Mouse (Mus musculus): ENCODE measurements at regions not wholly inside any gene's neighbourhood (a gene's known extent, or its start where the extent isn't known, plus 50 kb on each side); places are given as distances from the start of the nearest gene placed in this dataset.
"Not testable (repeated sequence)": the region's sequence is repeated elsewhere in the genome, so short reads cannot be mapped to it uniquely, and the experiment has no call there.

DNA sequence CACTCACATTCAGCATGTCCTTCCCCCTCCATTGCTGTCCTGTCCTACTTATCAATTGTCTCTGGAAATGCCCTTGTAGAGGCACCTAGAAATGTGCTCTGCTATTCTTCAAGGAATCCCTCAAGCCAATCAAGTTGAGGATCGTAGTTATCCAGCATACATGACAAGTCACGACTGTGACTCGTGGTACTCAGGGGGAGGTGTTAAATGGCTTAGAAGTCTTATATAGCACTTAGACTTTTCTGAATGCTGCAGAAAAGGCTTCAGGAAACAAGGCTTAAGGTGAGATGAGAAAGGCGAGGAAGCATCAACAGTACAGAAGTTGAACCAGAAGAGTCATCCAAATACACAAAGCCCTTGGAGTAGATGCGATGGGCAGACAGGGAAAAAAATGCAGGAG lies 467.5 kb upstream of the Smim15 start:
- intact Hi-C loops (cut with DNase I), result no loop called here
- Histone ChIP-seq H3K27ac (no peak overlapping the region), H3K4me3 (no peak overlapping the region)
- no peak for DNase-seq (ENCODE audit: extremely low spot score in 1 of 2, low spot score in 2 of 2)
- no peak for TF ChIP-seq CTCF (IDR thresholded peaks at IDR 0.05)

DNA sequence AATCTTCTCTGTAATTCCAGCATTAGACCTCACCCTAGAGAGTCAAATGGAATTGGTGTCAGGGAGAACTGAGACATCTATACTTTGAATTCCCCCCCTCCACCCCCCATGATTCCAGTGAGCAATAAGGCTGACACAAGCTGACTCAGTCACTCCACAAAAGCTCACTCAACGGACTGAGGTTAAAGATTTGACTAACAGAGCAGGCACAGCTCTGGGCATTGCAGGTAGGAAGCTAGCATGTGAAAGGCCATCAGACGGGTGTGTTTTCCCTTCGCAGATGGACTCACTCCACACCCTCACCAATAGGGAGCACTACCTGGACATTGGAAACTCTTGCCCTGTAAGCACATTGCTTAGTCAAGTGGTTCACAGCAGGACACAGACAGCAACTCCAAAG lies 469.2 kb upstream of the Smim15 start:
- TF ChIP-seq CTCF (IDR thresholded peaks at IDR 0.05), result no peak
- intact Hi-C loops (cut with DNase I), result no loop called here
- no peak overlapping the region for H3K27ac ChIP-seq
- no peak for DNase-seq (ENCODE audit: extremely low spot score in 1 of 2, low spot score in 2 of 2)
- no peak overlapping the region for H3K4me3 ChIP-seq

DNA sequence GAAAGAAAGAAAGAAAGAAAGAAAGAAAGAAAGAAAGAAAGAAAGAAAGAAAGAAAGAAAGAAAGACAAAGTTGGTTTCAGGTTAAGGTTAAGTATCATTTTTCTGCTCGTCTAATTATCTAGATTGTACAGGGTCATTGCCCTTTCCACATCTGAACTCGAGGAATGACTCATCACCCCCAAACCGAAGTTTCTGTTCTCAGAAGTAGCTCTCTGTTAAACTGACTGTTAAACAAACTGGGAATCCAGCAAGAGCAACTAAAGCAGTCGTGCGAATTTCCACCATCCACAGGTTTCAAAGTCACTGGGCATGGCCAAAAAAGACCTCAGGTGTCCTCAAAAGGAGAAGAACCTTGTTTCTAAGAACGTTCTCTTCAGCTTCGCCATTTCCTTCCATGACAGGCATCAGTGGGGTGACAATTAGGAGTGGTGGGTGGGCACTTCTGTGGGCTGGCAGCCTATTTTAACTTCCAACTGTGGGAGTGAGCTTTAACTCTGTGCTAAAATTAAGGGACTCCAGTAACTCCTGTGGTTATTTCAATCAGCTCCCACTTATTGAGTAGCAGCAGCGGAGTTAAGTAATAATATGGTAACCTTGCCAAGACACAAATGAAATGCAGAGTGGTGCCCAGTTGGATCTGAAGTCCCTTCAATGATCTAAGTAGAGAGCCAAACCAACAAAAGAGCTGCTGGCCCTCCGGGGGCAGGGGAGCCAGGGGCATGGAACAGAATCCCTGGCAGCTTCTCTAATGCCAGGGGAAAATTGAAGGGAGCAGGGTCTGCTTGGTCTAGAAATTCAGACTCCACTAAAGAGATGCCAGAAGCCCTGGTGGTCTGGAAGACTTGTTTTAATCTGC lies 470.5 kb upstream of the Smim15 start:
- TF ChIP-seq CTCF (IDR thresholded peaks at IDR 0.05), result no peak
- intact Hi-C loops (cut with DNase I), result no loop called here
- Histone ChIP-seq H3K4me3 (no peak overlapping the region), H3K27ac (no peak overlapping the region)
- peak in 1 of 2 experiments; percentile 20 for DNase-seq (ENCODE audit: extremely low spot score in 1 of 2, low spot score in 2 of 2)

DNA sequence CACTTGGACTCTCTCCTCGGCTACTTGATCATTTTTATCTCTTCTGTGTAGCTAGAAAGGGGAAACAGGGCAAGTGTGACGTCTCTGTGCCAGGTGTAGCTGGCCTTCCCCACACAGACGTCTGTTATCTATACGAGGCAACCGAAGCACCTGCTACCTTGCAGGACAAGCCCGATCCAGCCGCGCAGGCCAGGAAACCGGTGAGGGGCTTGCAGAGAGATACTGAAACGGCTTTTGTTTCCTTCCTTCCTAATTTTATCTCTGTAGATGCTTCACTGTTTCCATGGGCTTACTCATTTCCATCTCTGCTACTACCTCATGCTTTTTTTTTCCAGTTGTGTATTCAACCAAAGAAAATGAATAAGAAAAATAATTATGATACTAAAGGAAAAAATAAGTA lies 472.7 kb upstream of the Smim15 start:
- Histone ChIP-seq H3K27ac (no peak overlapping the region), H3K4me3 (no peak overlapping the region)
- DNase-seq (ENCODE audit: extremely low spot score in 1 of 2, low spot score in 2 of 2), result no peak
- intact Hi-C loops (cut with DNase I), result no loop called here
- no peak for TF ChIP-seq CTCF (IDR thresholded peaks at IDR 0.05)

DNA sequence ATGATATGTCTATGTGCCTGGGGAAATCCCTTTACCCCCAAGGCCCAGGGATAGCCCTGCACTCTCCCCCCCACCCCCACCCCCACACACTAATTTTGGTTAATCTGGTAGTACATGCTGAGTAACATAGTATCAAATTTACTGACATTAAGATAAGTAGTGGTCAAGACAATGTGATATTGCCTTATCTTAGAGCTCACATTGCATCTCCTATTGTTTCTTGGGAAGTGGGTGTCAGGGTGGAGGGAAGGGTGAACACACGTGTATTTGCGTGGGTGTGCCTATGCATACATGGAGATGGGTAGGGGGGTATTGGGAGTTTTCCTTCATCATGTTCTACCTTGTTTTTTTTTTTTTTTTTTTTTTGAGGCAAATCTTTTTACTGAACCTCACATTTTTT lies 474.8 kb upstream of the Smim15 start:
- no peak for TF ChIP-seq CTCF (IDR thresholded peaks at IDR 0.05)
- no peak overlapping the region for H3K4me3 ChIP-seq
- DNase-seq (ENCODE audit: extremely low spot score in 1 of 2, low spot score in 2 of 2), result no peak
- intact Hi-C loops (cut with DNase I), result no loop called here
- H3K27ac ChIP-seq, result no peak overlapping the region

DNA sequence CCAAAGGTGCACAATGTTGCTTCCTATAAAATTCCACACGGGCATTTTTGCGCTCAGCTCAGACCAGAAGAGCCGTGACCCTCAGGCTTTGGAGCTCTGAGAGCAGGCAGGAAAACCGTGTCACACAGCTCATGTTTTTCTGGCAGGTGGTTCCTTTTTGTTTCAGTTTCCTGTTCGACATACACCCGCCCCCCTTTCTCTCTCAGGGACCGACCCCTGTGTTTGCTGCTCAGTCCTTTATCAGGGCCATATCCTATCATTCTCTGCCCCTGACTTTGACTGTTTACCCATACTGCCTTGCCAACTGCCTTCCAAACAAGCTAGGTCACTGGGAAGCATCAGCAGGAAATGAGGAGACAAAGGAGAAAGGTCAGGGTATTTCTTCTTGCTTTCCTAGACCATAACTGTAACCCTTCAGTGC lies 475.5 kb upstream of the Smim15 start:
- no peak overlapping the region for H3K4me3 ChIP-seq
- no peak for DNase-seq (ENCODE audit: extremely low spot score in 1 of 2, low spot score in 2 of 2)
- intact Hi-C loops (cut with DNase I), result no loop called here
- no peak overlapping the region for H3K27ac ChIP-seq
- TF ChIP-seq CTCF (IDR thresholded peaks at IDR 0.05), result no peak

DNA sequence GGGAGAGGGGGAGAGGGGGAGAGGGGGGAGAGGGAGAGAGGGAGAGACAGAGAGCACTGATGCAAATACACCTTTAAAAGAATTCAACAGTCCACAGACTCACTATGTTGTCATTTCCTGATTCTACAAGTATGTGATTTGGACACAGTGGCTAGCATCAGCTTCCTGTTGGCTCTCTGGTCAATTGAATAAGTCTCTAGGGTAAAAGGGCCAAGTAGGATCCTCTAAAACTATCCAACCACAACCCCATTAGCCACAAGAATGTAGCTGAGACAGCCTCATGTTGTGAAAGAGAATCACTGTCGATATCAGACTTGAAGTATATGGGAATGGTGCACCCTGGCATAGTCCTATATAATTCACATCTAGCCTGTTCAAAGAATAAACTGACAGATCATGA lies 481.8 kb upstream of the Smim15 start:
- DNase-seq (ENCODE audit: extremely low spot score in 1 of 2, low spot score in 2 of 2), result no peak
- no peak overlapping the region for H3K27ac ChIP-seq
- intact Hi-C loops (cut with DNase I), result no loop called here
- H3K4me3 ChIP-seq, result no peak overlapping the region
- TF ChIP-seq CTCF (IDR thresholded peaks at IDR 0.05), result no peak

DNA sequence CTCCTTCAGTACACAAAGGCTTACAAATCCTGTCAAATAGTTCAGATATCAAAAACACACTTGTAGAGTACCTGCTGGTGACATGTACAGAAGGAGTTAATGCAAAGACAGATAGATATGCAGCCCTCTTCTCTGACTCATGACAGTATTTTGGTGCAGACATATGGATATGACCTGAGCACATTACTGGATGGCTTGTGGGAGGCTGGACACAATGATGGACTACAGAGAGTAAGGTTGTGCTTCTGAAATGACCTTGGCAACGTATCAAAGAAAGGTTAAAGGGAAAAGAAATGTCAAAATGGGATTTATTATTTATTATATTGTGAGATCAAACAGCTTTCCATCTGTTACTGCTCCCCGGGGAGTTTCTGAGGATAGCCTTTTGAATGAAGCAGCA lies 482.7 kb upstream of the Smim15 start:
- TF ChIP-seq CTCF (IDR thresholded peaks at IDR 0.05), result no peak
- Histone ChIP-seq H3K27ac (no peak overlapping the region), H3K4me3 (no peak overlapping the region)
- intact Hi-C loops (cut with DNase I), result no loop called here
- DNase-seq (ENCODE audit: extremely low spot score in 1 of 2, low spot score in 2 of 2), result no peak

DNA sequence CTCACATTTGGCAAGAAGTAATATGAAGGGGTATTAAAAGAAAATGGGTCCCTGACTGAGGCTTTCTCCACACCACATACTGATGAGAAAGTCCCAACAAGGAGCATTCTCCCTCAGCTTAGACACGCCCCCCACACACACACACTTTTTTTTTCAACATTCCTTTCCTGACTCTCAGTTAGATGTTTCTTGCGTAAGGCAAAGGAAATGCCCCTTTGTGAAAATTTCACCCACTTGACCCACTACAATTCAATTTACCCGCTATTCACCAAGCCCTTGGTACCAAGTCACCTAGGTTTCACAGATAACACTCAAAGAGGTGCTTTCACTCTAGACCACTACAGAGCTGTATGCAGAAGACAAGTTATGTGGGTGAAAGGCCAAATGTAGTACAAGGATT lies 488.3 kb upstream of the Smim15 start:
- no peak overlapping the region for H3K27ac ChIP-seq
- H3K4me3 ChIP-seq, result no peak overlapping the region
- DNase-seq (ENCODE audit: extremely low spot score in 1 of 2, low spot score in 2 of 2), result no peak
- no peak for TF ChIP-seq CTCF (IDR thresholded peaks at IDR 0.05)
- intact Hi-C loops (cut with DNase I), result no loop called here

DNA sequence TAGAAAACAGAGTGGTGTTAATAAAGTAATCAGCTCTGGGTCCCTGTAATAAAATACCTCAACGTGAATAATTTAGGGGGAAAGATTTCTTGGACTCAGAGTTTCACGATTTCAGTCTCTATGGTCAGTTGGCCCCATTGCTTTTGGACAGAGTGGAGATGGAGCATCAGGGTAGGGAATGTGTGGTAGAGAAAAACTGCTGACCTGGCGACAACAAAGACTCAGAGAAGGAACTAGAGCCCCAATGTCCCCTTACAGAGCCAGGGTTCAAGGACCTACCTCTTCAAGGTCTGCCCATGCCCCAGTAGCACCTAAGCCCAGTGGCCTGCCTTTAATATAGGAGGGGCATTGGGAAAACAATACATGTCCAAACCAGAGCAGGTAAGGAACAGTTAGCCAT lies 490.2 kb upstream of the Smim15 start:
- intact Hi-C loops (cut with DNase I), result no loop called here
- no peak overlapping the region for H3K27ac ChIP-seq
- no peak for DNase-seq (ENCODE audit: extremely low spot score in 1 of 2, low spot score in 2 of 2)
- TF ChIP-seq CTCF (IDR thresholded peaks at IDR 0.05), result no peak
- no peak overlapping the region for H3K4me3 ChIP-seq

DNA sequence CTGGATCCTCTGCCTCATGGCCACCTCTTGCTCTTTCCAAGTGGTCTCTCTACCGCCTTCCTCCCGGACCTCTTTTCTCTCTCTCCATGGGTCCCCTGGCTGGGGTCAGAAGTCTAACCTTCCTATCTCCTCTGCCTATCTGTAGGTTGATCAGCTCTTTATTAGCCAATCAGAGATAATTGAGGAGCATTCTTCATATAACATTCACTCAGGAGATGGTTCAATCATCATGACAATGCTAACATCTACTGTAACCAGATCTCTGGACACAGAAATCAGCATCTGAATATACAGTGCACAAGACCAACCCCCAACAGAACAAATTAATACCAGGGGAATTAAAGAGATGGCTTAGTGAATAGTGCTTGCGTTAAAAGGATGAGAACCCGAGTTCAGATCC lies 492.1 kb upstream of the Smim15 start:
- no peak for TF ChIP-seq CTCF (IDR thresholded peaks at IDR 0.05)
- DNase-seq (ENCODE audit: extremely low spot score in 1 of 2, low spot score in 2 of 2), result no peak
- H3K4me3 ChIP-seq, result no peak overlapping the region
- intact Hi-C loops (cut with DNase I), result no loop called here
- H3K27ac ChIP-seq, result no peak overlapping the region

DNA sequence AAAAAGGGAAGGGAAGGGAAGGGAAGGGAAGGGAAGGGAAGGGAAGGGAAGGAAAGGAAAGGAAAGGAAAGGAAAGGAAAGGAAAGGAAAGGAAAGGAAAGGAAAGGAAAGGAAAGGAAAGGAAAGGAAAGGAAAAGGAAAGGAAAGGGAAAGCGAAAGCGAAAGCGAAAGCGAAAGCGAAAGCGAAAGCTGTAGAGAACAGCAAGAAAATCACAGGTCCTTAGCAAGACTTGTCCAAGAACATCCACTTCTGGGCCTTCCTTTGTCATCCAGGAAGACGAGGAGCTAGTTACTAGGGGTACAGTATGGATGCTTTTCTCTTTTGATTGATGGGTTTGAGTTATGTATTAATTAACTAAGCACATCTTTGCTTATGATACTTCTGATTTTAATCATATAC lies 494.3 kb upstream of the Smim15 start:
- not testable (repeated sequence) for DNase-seq (ENCODE audit: extremely low spot score in 1 of 2, low spot score in 2 of 2); H3K4me3 ChIP-seq; H3K27ac ChIP-seq
- intact Hi-C loops (cut with DNase I), result loop anchor here (5.0 to 10.0 kb wide), 2 partner anchors 147 to 215 kb away; no protein-coding TSS in a partner anchor

DNA sequence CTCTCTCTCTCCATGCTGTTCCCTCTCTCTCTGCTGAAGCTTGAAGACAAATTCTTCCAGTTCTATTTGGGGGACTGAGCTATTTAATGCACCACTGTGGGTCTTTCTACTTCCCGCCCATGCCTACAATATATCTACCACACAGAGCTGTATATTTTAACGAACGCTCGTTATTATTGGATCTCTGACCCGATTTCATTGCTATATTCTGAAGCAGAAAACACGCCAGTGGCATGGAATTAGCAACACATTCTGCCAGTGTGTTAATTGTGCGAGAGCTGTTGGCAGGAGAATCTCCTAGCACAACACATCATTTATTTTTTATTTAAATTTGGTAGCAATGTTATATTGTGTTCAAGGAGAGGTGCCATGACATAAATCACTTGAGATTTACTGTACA lies 497.2 kb upstream of the Smim15 start:
- peak in 1 of 2 experiments; percentile 29 for DNase-seq (ENCODE audit: extremely low spot score in 1 of 2, low spot score in 2 of 2)
- Histone ChIP-seq H3K4me3 (no peak overlapping the region), H3K27ac (peak overlapping the region; percentile 21; the same call in 1 of the 2 replicates)
- intact Hi-C loops (cut with DNase I), result loop anchor here (2.0 to 10.0 kb wide), 3 partner anchors 52 to 212 kb away; no protein-coding TSS in a partner anchor
- TF ChIP-seq CTCF (IDR thresholded peaks at IDR 0.05), result no peak

Data from left cerebral cortex, adult 2 months (tissue).